Mouse (Mus musculus): Measurements from ENCODE around the gene Lrch3. TPM values are rescaled to one million over a fixed set of nuclear protein-coding genes. Genes with fewer than 3 reads are reported as not detected.

Lrch3 gene
- 39.4 and 54.5 TPM in 2 replicates for total RNA-seq (2023)

DNA sequence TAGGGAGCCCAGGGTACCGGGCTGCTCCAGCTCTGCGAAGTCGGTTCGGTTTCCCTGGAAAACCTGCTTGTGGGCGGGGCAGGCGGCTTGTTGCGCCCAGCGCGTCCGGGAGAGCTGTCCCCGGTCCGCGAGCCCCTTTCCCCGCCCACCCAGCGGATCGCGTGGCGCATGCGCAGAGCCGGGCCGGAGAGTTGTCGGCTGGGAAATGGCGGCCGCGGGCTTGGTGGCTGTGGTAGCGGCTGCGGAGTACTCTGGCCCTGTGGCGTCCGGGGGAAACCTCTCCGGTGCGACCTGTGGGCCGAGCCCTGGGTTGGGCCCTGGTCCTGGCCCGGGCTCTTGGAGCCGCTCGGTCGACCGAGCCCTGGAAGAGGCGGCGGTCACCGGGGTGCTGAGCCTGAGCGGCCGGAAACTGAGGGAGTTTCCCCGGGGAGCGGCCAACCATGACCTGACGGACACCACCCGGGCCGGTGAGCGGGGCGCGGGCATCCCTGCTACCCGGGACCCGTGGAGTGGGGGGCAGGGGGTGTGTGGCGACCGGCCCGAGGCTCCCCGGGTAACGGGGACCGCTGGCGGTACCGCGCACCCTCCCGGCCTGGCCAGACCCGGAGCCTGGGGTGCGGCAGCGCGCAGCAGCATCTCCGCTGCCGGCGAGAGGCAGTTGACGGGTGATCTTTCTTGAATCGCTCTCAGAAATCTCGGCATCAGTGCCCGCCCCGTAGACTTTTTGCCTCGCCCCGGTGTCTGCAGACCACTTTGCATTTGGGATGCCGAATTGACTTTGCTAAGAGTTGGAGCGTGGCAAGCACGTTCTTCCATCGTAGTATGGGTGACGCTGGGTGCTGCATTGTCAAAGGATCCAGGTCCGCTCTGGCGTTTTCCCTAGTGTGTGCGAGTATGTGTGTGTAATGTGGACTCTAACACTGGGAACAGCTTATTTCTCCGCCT, at the start of gene Lrch3:
Gene Lrch3, plus strand, starts transcription at position 164 of the 945 bp plus-strand sequence.

DNA sequence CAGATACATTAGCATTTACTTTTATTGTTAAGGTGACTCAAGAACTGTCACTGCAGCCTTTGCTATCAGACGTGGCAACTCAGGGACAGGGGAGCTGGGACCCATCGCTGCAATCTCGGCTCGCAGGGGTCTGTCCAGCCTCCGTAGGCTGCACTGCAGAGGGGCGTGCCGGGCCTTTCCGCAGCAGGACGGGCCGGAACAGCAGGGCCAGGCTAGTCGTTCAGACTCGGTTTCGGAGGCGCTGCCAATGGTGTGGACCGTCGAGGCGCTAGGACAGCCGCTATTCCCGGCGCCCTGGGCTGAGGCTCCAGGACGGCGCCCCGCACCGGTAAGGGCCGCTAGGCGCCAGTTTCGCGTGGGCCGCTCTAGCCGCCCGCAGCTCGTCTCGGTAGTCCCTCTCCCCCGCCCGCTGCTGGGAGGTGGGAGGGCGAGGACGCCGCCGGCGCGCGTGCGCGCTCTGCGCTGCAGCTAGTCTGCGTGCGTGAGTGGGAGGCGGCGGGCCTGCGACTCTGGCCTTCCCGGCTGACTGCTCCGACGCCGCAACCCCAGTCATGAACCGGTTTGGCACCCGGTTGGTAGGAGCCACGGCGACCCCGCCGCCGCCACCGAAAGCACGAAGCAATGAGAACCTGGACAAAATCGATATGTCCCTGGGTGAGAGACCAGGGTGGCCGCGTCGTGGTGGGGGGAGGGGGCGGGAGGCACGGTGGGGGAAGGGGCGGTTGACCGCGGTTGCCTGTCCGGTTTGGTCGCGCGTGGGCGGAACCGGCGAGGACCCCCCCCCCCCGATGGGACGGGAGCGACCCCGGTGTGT, 36.4 kb upstream of the Lrch3 start, which contains the start of the genes Fyttd1 and Rubcn:
Gene Fyttd1, plus strand, starts transcription at position 158 of the 814 bp plus-strand sequence.
Gene Rubcn, minus strand, starts transcription at position 424 of the 814 bp plus-strand sequence.

DNA sequence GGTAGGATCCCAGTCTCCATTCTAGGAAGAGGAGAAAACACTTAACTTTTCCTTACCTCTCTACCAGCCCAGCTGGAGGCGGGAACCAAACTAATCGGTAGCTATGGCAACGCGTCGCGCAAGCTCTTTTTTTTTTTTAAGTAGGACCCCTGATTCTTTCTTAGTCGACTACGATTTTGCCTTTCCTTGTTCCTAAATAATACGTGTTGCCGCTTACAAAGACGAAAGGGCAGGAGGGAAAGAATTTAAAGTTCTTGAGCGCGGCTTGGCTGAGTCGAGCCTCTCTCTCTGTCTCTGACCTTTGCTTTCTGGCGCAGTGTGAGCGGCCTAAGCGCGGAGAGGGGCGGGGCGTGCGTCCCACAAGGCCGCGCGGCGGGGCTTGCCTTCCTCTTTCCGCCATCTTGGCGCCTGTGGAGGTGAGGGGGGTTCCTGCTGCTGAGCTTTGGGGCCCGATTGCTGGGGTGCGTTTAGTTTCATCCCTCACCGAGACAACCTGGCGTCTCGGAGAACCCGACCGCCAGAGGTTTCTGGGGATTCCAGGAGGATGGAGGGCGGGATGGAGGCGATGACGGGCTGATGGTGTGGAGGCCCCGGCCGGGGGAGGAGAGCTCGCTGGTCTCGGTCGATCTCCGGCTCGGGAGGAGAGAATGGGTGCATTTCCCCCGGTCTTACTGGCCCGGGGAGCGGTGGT, 142.3 kb downstream of the Lrch3 start, which contains the start of the genes Iqcg and Rpl35a:
Gene Iqcg, minus strand, starts transcription at position 124 of the 691 bp plus-strand sequence.
Gene Rpl35a, plus strand, starts transcription at position 359 of the 691 bp plus-strand sequence.

DNA sequence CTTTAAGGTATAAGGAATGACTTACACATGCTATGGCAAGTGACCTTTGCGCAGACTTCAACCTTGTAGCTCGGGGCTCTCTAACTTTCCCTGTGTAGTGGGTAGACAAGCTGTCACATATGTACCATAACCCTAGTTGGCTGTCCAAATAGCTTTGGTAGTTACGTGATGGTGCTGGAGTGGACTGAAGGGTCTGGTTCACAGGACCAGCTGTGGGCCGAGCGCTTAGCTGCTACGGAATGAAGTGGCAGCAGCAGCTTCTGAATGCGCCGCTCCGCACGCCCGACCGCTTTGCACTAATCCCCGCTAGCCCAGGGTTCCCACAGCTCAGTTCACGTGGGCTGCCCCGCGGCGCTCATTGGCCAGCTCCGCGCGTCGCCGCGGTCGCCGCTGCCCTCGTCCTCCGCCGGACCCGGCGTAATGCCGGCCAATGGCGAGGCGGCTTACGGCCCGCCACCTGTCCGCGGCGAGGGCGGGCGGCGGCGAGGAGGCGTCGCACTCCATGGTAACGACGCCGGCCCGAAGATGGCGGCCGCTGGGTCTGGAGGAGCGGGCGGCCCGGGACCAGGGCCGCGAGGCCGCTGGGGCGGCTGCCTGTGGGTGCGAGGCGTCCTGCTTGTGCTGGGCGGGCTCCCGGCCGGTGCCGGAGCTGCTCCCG, 148.3 kb downstream of the Lrch3 start, which contains the start of gene Lmln:
Gene Lmln, plus strand, starts transcription at position 498 of the 658 bp plus-strand sequence.

Other genes with a start within 250 kb of the Lrch3 start
- not detected in 2 replicates for gene Muc4, start 178.2 kb upstream of the Lrch3 start, total RNA-seq (2023)
- 0.16 TPM in 1 of 2 replicates, not detected in the other for gene Muc20, start 116.7 kb upstream of the Lrch3 start, total RNA-seq (2023)
- gene Smbd1, start 103.6 kb upstream of the Lrch3 start, total RNA-seq (2023), result not detected in 2 replicates
- 20.2 and 21.5 TPM in 2 replicates for gene Fyttd1, start 36.6 kb upstream of the Lrch3 start, total RNA-seq (2023)
- gene Rubcn, start 36.3 kb upstream of the Lrch3 start, total RNA-seq (2023), result 11.5 and 15.4 TPM in 2 replicates
- not detected in 2 replicates for gene Iqcg, start 142.1 kb downstream of the Lrch3 start, total RNA-seq (2023)
- 246 and 303 TPM in 2 replicates for gene Rpl35a, start 142.4 kb downstream of the Lrch3 start, total RNA-seq (2023)
- 1.9 and 4.3 TPM in 2 replicates for gene Lmln, start 148.4 kb downstream of the Lrch3 start, total RNA-seq (2023)